Mouse (Mus musculus) frontal cortex, adult 2 months (tissue): Measurements from ENCODE around the gene Olfr1424. TPM values are rescaled to one million over a fixed set of nuclear protein-coding genes. Genes with fewer than 3 reads are reported as not detected.

Experiments used
- DNase-seq, 2 experiments: peaks; one replicate each; pipeline ENCODE4 v3.0.0; 2022; ENCODE audit warnings: low spot score in 1 of 2; ENCODE audit errors: extremely low spot score in 1 of 2
- polyA plus RNA-seq: library from polyadenylated mRNA; depleted of rRNA; stranded (reverse); fragments of >200 nt; gene quantifications from 2 replicates; pipeline ENCODE4 v1.2.3, GENCODE M21; 2012; rRNA removed

The Olfr1424 gene
- polyA plus RNA-seq, 1 experiment, result not detected

DNA sequence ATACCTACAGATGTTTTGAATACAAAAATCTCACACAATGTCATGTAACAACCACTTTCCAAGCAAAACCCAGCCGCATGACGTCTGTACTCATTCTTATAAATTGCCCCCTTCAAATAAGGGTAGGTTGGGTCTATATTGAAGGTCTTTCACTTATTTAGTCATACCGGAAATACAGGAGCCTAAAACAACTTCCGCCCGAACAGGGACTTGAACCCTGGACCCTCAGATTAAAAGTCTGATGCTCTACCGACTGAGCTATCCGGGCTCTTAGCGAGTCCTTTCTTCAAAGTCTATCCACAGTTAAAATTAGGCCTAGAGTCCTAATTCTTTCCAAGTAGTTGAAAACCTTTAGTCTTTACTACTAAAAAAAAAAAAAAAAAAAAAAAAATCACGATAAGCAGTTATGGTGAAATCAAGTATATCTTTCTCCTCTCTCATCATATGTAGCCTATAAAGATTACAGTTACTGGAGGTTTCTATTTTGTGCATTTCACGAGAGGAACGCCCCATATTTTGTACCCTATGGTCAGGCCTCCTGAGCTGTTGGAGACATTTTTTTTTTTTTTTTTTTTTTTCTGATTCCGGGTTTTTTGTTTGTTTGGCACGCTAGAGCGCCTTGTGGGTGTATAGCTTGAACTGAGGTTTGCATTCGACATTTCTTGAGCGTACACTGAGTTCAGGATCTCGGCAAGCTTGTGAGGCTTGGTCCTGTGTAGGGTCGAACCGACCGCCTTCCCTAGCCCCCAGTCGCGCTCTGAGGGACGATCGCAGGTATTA is 52.8 kb downstream of the Olfr1424 start:
- peak; percentile 62 to 94 for DNase-seq

Other genes with a start within 250 kb of the Olfr1424 start
- gene Stx3, start 243.3 kb downstream of the Olfr1424 start, polyA plus RNA-seq, result 39.5 and 44.2 TPM in 2 replicates
- gene Olfr1417, start 223.5 kb downstream of the Olfr1424 start, polyA plus RNA-seq, result 0.18 TPM in 1 of 2 replicates, not detected in the other
- gene Olfr1418, start 201.6 kb downstream of the Olfr1424 start, polyA plus RNA-seq, result not detected in 2 replicates
- gene Olfr1419, start 187.6 kb downstream of the Olfr1424 start, polyA plus RNA-seq, result 0.18 and 0.19 TPM in 2 replicates
- gene Olfr1420, start 176.1 kb downstream of the Olfr1424 start, polyA plus RNA-seq, result 0.15 TPM in 1 of 2 replicates, not detected in the other
- 21.0 and 21.2 TPM in 2 replicates for gene Patl1, start 150.3 kb downstream of the Olfr1424 start, polyA plus RNA-seq
- 34.9 and 36.3 TPM in 2 replicates for gene Osbp, start 96.7 kb downstream of the Olfr1424 start, polyA plus RNA-seq
- gene Olfr1423, start 21.4 kb downstream of the Olfr1424 start, polyA plus RNA-seq, result not detected in 2 replicates
- not detected in 2 replicates for gene Olfr1425, start 15.0 kb upstream of the Olfr1424 start, polyA plus RNA-seq
- 0.06 TPM in 1 of 2 replicates, not detected in the other for gene Olfr1426, start 29.3 kb upstream of the Olfr1424 start, polyA plus RNA-seq
- gene Olfr1427, start 40.7 kb upstream of the Olfr1424 start, polyA plus RNA-seq, result 0.13 TPM in 1 of 2 replicates, not detected in the other
- gene Olfr1428, start 53.2 kb upstream of the Olfr1424 start, polyA plus RNA-seq, result 0.38 TPM in 1 of 2 replicates, not detected in the other
- 0.06 TPM in 1 of 2 replicates, not detected in the other for gene Olfr76, start 60.5 kb upstream of the Olfr1424 start, polyA plus RNA-seq
- gene Olfr1555-ps1, start 107.4 kb upstream of the Olfr1424 start, polyA plus RNA-seq, result 0.06 TPM in 1 of 2 replicates, not detected in the other
- not detected in 2 replicates for gene Olfr1431, start 138.0 kb upstream of the Olfr1424 start, polyA plus RNA-seq
- gene Olfr1432, start 169.9 kb upstream of the Olfr1424 start, polyA plus RNA-seq, result not detected in 2 replicates
- gene Olfr262, start 179.0 kb upstream of the Olfr1424 start, polyA plus RNA-seq, result not detected in 2 replicates
- not detected in 2 replicates for gene Olfr235, start 198.3 kb upstream of the Olfr1424 start, polyA plus RNA-seq
- not detected in 2 replicates for gene Olfr1434, start 217.2 kb upstream of the Olfr1424 start, polyA plus RNA-seq
- gene Olfr1436, start 236.4 kb upstream of the Olfr1424 start, polyA plus RNA-seq, result not detected in 2 replicates